Mouse (Mus musculus) forebrain, embryonic 10.5 days (tissue): Measurements from ENCODE around the gene Gpr171. TPM values are rescaled to one million over a fixed set of nuclear protein-coding genes. Genes with fewer than 3 reads are reported as not detected.
"Not testable (repeated sequence)": the region's sequence is repeated elsewhere in the genome, so short reads cannot be mapped to it uniquely, and the experiment has no call there.

Experiments used
- DNase-seq: peaks from one replicate; pipeline ENCODE4 v3.0.0-alpha.2; 2017; ENCODE audit warnings: low spot score; ENCODE audit errors: extremely low spot score
- H3K27ac ChIP-seq: fragments of 300-500 bp; sonication (generic); 2 replicates; pipeline ENCODE4 v1.5.1; 2016; ENCODE audit warnings: mild to moderate bottlenecking
- H3K27me3 ChIP-seq: fragments of 300-500 bp; sonication (generic); 2 replicates; pipeline ENCODE4 v1.6.1; 2016; ENCODE audit warnings: mild to moderate bottlenecking; ENCODE audit not compliant: poor library complexity, severe bottlenecking
- H3K36me3 ChIP-seq: fragments of 300-500 bp; sonication (generic); replicated peaks from 2 replicates; pipeline ENCODE4 v1.6.1; 2016; ENCODE audit warnings: mild to moderate bottlenecking, moderate library complexity
- H3K4me1 ChIP-seq: fragments of 300-500 bp; sonication (generic); 2 replicates; pipeline ENCODE4 v1.6.1; 2016
- H3K4me3 ChIP-seq: fragments of 300-500 bp; sonication (generic); 2 replicates; pipeline ENCODE4 v1.5.1; 2016; ENCODE audit warnings: mild to moderate bottlenecking, moderate library complexity
- H3K9me3 ChIP-seq: fragments of 300-500 bp; sonication (generic); 2 replicates; pipeline ENCODE4 v1.6.1; 2016; ENCODE audit warnings: mild to moderate bottlenecking, moderate library complexity
- WGBS: fragments of 180-500 bp; shearing (Covaris S2); methylation state at CpG from one replicate; pipeline ENCODE4 v1.1.7; 2016; 5-methylcytosine and 5-hydroxymethylcytosine counted together
- polyA plus RNA-seq: library from polyadenylated mRNA; unstranded; fragments of >200 nt; fragmentation: Nextera tagmentation; extraction: Ambion mirVana; gene quantifications from 2 replicates; pipeline ENCODE4 v1.2.1, GENCODE M21; 2016

Gpr171 gene
- polyA plus RNA-seq, 1 experiment from 2014 or later: 1.6 TPM

- Histone ChIP-seq H3K4me3 (no peak overlapping the region), H3K4me1 (no peaks in the 10 kb centered on the region), H3K36me3 (no peaks in the 10 kb centered on the region), H3K27me3 (no peaks in the 10 kb centered on the region), H3K9me3 (no peaks in the 10 kb centered on the region), H3K27ac (no peak overlapping the region)
- DNase-seq: no peak
- 84% methylated on average over 4 of the region's 4 CpGs for WGBS
These were observed 2.8 kb upstream of the Gpr171 start for GRCm38 (mm10) chr3:59104462-59104861.

GRCm38 (mm10) chr3:59102146-59102545, 525 bp upstream of the Gpr171 start:
- Histone ChIP-seq H3K9me3 (no peaks in the 10 kb centered on the region), H3K36me3 (no peaks in the 10 kb centered on the region), H3K27me3 (no peaks in the 10 kb centered on the region), H3K4me3 (no peak overlapping the region), H3K4me1 (no peaks in the 10 kb centered on the region), H3K27ac (no peak overlapping the region)
- 88% methylated on average over 2 of the region's 2 CpGs for whole genome bisulfite sequencing
- DNase-seq: no peak

DNA sequence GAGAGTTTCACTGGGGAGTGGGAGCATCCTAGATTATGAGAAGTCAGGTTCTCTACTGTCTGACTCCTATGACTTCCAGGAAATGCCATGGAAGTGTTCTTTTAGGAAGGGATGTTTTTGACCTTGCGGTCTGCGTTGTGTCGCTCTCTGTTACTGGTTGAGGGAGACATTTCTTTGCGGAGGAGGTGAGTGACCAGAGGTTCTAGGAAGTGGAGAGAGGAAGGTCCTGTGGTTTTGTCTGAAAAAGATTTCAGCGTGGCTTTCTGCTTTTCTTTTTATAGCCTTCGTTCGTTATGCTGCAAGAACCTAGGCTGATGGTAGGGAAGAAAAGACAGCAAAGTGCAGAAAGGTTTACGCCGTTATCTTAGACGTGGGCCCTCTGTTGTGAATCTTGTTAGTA, 3.1 kb downstream of the Gpr171 start:
- no peaks in the 10 kb centered on the region for H3K4me1 ChIP-seq
- H3K4me3 ChIP-seq: no peak overlapping the region
- no peak overlapping the region for H3K27ac ChIP-seq
- no peaks in the 10 kb centered on the region for H3K9me3 ChIP-seq
- no peaks in the 10 kb centered on the region for H3K27me3 ChIP-seq
- WGBS: 91% methylated on average over 10 of the region's 10 CpGs
- no peaks in the 10 kb centered on the region; the same call in 1 of the 2 replicates for H3K36me3 ChIP-seq
- no peak for DNase-seq

DNA sequence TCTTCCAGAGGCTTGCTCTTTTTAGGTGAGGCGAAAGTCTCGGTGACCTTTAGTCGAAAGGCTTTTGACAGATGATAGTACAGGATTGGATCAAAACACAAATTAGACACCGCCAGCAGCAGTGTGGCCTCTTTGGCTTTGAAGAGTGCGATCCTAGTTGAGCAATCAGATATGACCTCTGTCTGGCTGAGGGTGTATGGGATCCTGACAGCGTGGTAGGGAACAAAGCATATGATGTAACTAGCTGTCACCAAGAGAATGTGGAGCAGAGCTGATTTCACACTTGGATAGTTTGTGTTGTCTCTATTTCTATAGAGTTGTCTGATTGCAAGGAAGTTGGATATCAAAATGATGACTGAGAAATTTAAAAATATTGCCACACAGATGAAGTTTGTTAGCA, 4.2 kb downstream of the Gpr171 start:
- no peaks in the 10 kb centered on the region for H3K4me1 ChIP-seq
- H3K27me3 ChIP-seq: no peaks in the 10 kb centered on the region
- DNase-seq: no peak
- H3K4me3 ChIP-seq: no peak overlapping the region
- no peak overlapping the region for H3K27ac ChIP-seq
- whole genome bisulfite sequencing: 82% methylated on average over 6 of the region's 6 CpGs
- no peaks in the 10 kb centered on the region; the same call in 1 of the 2 replicates for H3K36me3 ChIP-seq
- H3K9me3 ChIP-seq: no peaks in the 10 kb centered on the region

- Histone ChIP-seq H3K4me1 (no peaks in the 10 kb centered on the region), H3K27me3 (no peaks in the 10 kb centered on the region), H3K9me3 (no peaks in the 10 kb centered on the region), H3K27ac (no peak overlapping the region), H3K36me3 (no peaks in the 10 kb centered on the region; the same call in 1 of the 2 replicates), H3K4me3 (no peak overlapping the region)
- WGBS: 92% methylated on average over 11 of the region's 11 CpGs
- no peak for DNase-seq
These were observed 8.9 kb downstream of the Gpr171 start for GRCm38 (mm10) chr3:59092702-59093101.

DNA sequence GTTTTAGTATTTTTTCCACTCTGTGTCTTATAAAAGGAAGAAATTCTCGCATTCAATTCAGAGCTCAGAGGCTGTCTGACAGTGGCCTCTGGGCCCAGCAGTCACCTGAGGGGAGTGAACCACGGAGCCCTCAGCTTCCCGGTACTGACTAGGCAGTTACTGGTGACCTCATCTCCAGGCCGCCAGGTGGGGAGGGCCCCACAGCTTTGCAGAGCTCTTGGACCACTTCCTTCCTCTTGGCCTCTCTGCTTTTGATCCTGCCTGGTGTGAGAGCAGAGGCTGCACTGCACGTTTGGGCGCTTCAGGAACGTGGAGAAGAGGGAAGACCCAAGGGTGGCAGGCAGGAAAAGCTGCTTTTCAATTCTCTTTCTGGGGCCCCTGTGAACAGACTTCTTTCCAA, 20.7 kb downstream of the Gpr171 start:
- Histone ChIP-seq H3K27ac (peak overlapping the region; percentile 35; the same call in 1 of the 2 replicates), H3K36me3 (no peaks in the 10 kb centered on the region; the same call in 1 of the 2 replicates), H3K9me3 (no peaks in the 10 kb centered on the region), H3K27me3 (no peaks in the 10 kb centered on the region), H3K4me1 (peaks cover 18% of the 10 kb centered on the region), H3K4me3 (no peak overlapping the region)
- DNase-seq: no peak
- WGBS: 12% methylated on average over 7 of the region's 7 CpGs

DNA sequence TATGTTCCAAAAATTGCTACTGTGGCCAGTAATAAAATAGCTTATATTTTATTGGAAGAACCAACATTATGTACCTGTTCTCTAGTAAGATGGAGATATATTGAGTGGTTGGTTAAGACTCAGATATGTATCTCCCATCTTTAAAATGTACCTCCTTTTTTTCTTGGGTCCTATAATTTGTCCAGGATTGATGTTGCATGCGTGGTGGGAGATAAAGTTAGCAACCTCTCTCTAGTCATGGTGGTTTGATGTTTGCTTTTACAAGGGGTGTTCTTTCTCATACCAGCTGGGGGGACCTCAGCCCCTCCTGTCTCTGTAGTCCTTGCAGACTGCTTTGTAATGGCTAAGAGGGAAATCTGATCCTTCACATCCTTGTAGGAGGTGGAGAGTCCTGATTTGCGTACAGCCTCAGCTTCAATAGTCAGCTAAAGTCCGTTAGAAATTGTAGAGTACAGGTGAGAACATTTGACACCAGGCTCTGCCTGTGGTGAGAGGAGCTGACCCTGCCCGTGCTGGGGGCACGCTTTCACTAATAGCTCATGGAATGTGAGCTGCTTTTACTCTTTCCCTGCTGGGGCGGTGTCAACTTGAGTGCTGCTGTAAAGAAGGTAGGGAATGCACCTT, 21.2 kb downstream of the Gpr171 start:
- DNase-seq: no peak
- Histone ChIP-seq H3K4me1 (peaks cover 18% of the 10 kb centered on the region), H3K27ac (no peak overlapping the region), H3K4me3 (no peak overlapping the region), H3K9me3 (no peaks in the 10 kb centered on the region), H3K36me3 (no peaks in the 10 kb centered on the region; the same call in 1 of the 2 replicates), H3K27me3 (no peaks in the 10 kb centered on the region)
- 13% methylated on average over 6 of the region's 6 CpGs for WGBS

- 39% methylated on average over 4 of the region's 4 CpGs for WGBS
- Histone ChIP-seq H3K9me3 (no peaks in the 10 kb centered on the region), H3K4me3 (no peak overlapping the region), H3K27ac (no peak overlapping the region), H3K27me3 (no peaks in the 10 kb centered on the region), H3K36me3 (no peaks in the 10 kb centered on the region; the same call in 1 of the 2 replicates), H3K4me1 (peaks cover 18% of the 10 kb centered on the region)
- DNase-seq: peak; percentile 49
These were observed 22.3 kb downstream of the Gpr171 start for GRCm38 (mm10) chr3:59079327-59079726.

DNA sequence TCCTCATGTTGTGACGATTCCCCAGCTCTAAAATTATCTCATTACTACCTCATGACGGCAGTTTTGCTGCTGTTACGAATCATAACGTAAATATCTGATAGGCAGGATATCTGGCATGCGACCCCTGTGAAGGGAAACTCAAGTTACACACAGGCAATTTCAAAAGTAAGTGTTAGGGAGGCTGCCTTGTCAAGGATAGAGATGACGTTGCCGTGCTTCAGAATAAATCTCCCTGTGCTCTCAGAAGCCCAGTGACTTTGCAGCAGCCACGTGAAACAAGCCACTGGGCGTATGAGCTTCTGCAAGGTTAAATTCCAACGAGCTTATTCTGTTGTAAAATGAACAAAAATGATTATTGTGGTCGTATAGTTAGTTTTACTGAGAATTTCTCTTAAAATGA, 23.0 kb downstream of the Gpr171 start:
- no peaks in the 10 kb centered on the region for H3K9me3 ChIP-seq
- WGBS: 88% methylated on average over 11 of the region's 11 CpGs
- no peak overlapping the region for H3K27ac ChIP-seq
- DNase-seq: no peak
- H3K36me3 ChIP-seq: no peaks in the 10 kb centered on the region
- peaks cover 18% of the 10 kb centered on the region for H3K4me1 ChIP-seq
- H3K27me3 ChIP-seq: no peaks in the 10 kb centered on the region
- H3K4me3 ChIP-seq: no peak overlapping the region

- no peak for DNase-seq
- Histone ChIP-seq H3K27ac (no peak overlapping the region), H3K27me3 (no peaks in the 10 kb centered on the region), H3K36me3 (no peaks in the 10 kb centered on the region), H3K4me1 (peaks cover 18% of the 10 kb centered on the region), H3K4me3 (no peak overlapping the region), H3K9me3 (no peaks in the 10 kb centered on the region)
- whole genome bisulfite sequencing: 67% methylated on average over 4 of the region's 4 CpGs
These were observed 24.3 kb downstream of the Gpr171 start for GRCm38 (mm10) chr3:59077278-59077677.

DNA sequence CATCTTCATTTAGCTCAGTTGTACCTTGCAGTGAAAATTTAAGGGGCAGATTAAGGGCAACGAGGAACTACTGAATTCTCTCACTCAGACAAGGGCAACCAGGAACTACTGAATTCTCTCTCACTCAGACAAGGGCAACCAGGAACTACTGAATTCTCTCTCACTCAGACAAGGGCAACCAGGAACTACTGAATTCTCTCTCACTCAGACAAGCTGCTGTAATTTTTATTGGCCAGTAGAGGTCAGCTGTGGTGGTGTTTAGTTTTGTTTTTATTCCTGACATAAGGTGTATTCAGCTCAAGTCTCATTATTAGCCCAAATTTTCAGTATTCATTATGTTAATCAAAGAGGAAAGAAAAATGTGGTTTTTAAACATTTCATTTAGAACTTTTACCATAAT, 32.5 kb downstream of the Gpr171 start:
- H3K27ac ChIP-seq, DNase-seq, H3K27me3 ChIP-seq, H3K9me3 ChIP-seq, H3K4me1 ChIP-seq, H3K36me3 ChIP-seq, H3K4me3 ChIP-seq: not testable (repeated sequence)
- 89% methylated on average over 1 of the region's 1 CpGs for WGBS

DNA sequence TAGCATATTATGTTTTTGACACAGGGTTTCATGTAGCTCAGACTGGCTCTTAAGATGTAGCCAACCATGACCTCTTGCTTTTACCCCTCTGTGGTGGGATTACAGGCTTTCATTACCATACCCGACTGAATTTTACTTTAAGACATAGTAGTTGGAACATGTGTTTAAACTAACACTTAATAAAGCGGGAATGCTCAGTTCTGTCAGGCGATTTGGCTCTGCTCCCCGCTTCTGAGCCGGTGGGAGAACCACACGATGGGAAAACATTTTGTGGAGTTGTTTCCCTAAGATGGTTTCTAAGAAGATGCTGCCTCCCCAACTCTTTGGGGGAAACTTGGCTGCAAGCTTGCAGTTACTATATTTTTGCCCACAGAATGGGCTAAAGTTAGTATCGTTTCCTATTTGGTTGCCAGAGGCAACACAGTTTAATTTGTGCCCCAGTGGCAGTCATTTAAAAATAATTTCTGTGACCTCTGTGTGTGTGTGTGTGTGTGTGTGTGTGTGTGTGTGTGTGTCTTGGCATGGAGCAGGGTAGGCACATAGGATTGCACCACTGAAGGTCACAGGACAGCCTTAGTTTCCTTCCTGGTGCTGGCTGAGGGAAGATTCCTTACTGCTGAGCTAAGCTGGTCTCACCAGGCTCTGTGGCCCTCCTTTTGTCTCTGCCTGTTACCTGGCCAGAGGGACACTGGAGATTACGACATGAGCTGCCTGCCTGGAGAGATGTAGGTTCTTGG, 34.9 kb downstream of the Gpr171 start:
- Histone ChIP-seq H3K9me3 (no peaks in the 10 kb centered on the region), H3K27me3 (no peaks in the 10 kb centered on the region), H3K27ac (no peak overlapping the region), H3K4me1 (peaks cover 5% of the 10 kb centered on the region; the same call in 1 of the 2 replicates), H3K36me3 (no peaks in the 10 kb centered on the region), H3K4me3 (no peak overlapping the region)
- 82% methylated on average over 8 of the region's 8 CpGs for WGBS
- no peak for DNase-seq

- Histone ChIP-seq H3K4me1 (peaks cover 5% of the 10 kb centered on the region; the same call in 1 of the 2 replicates), H3K4me3 (no peak overlapping the region), H3K27me3 (no peaks in the 10 kb centered on the region), H3K36me3 (no peaks in the 10 kb centered on the region), H3K27ac (no peak overlapping the region), H3K9me3 (no peaks in the 10 kb centered on the region)
- DNase-seq: no peak
- 84% methylated on average over 3 of the region's 3 CpGs for WGBS
These were observed 35.7 kb downstream of the Gpr171 start for GRCm38 (mm10) chr3:59065937-59066336.
